Mouse (Mus musculus) MEL (cell line): ENCODE measurements around the gene Trappc10.

ENCODE experiments used
- CTCF ChIP-seq, 3 experiments: IDR thresholded peaks in 2 of 3; conservative IDR thresholded peaks in 1 of 3; 2 replicates each; pipeline ENCODE4 v1.5.1; 2011 to 2012; ENCODE audit warnings: low read length in 3 of 3, low read depth in 2 of 3, mild to moderate bottlenecking in 2 of 3, improper control_type of control experiment in 1 of 3, inconsistent platforms in 1 of 3, mixed read lengths in 1 of 3, moderate library complexity in 1 of 3; ENCODE audit not compliant: control insufficient read depth in 1 of 3, insufficient read depth in 1 of 3, poor library complexity in 1 of 3, severe bottlenecking in 1 of 3
- E2F4 ChIP-seq: IDR thresholded peaks from 2 replicates; pipeline ENCODE4 v1.6.1; 2011; ENCODE audit warnings: low read depth, low read length, improper control_type of control experiment, borderline replicate concordance
- ELF1 ChIP-seq: IDR thresholded peaks from 2 replicates; pipeline ENCODE4 v1.6.1; 2014; ENCODE audit warnings: low read depth, mild to moderate bottlenecking, inconsistent platforms, low read length, improper control_type of control experiment, moderate library complexity
- EP300 ChIP-seq, 2 experiments: IDR thresholded peaks; 2 replicates each; pipeline ENCODE4 v1.6.1; 2011; ENCODE audit warnings: improper control_type of control experiment in 2 of 2, low read length in 2 of 2, low read depth in 1 of 2, mild to moderate bottlenecking in 1 of 2
- ETS1 ChIP-seq: IDR thresholded peaks from 2 replicates; pipeline ENCODE4 v1.6.1; 2012; ENCODE audit warnings: low read depth, mild to moderate bottlenecking, inconsistent platforms, low read length, improper control_type of control experiment, moderate library complexity
- GATA1 ChIP-seq: IDR thresholded peaks from 2 replicates; pipeline ENCODE4 v1.6.1; 2011; ENCODE audit warnings: low read depth, low read length, improper control_type of control experiment
- KAT2A ChIP-seq: conservative IDR thresholded peaks from 2 replicates; pipeline ENCODE4 v1.6.1; 2012; ENCODE audit warnings: low read depth, low read length, improper control_type of control experiment, inconsistent platforms
- MAFK ChIP-seq: IDR thresholded peaks from 2 replicates; pipeline ENCODE4 v1.6.1; 2011; ENCODE audit warnings: low read depth, mild to moderate bottlenecking, low read length, improper control_type of control experiment, borderline replicate concordance
- MYC ChIP-seq: IDR thresholded peaks from 2 replicates; pipeline ENCODE4 v1.6.1; 2011; ENCODE audit warnings: low read depth, mild to moderate bottlenecking, low read length, improper control_type of control experiment, moderate library complexity
- POLR2A ChIP-seq, 2 experiments: IDR thresholded peaks; 2 replicates each; pipeline ENCODE4 v1.6.1; 2011 to 2012; ENCODE audit warnings: low read length in 2 of 2, mild to moderate bottlenecking in 2 of 2, control low read depth in 1 of 2, improper control_type of control experiment in 1 of 2, low read depth in 1 of 2, moderate library complexity in 1 of 2; ENCODE audit not compliant: control insufficient read depth in 1 of 2, insufficient read depth in 1 of 2, poor library complexity in 1 of 2
- POLR2AphosphoS2 ChIP-seq: IDR thresholded peaks from 2 replicates; pipeline ENCODE4 v1.6.1; 2011; ENCODE audit warnings: low read length, improper control_type of control experiment
- SIN3A ChIP-seq: IDR thresholded peaks from 2 replicates; pipeline ENCODE4 v1.6.1; 2012; ENCODE audit warnings: low read length, improper control_type of control experiment, inconsistent platforms
- TCF12 ChIP-seq: IDR thresholded peaks from 2 replicates; pipeline ENCODE4 v1.6.1; 2014; ENCODE audit warnings: low read depth, mild to moderate bottlenecking, inconsistent platforms, low read length, improper control_type of control experiment, moderate library complexity

DNA sequence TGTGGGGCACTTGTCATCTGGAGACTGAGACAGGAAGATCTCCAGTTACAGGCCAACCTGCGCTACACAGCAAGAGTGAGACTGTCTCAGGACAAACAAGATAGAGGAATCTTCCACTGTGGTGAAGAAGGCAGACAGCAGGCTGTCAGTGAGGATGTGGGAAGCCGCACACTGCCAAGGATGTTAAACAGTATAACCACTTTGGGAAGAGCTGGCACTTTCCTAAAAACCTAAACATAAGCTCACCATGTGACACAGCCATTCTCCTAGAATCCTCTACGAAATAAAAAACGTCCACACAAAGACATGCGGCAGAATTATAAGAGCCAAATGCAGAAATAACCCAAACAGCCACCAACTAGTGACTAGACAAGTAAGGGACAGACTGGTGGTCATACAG is 6.1 kb downstream of the Trappc10 start:
- TF ChIP-seq POLR2AphosphoS2, result no peak
- TF ChIP-seq CTCF (IDR thresholded peaks at IDR 0.05 in 2 of 3, conservative IDR thresholded peaks at IDR 0.05 in 1 of 3; ENCODE audit: control insufficient read depth in 1 of 3, insufficient read depth in 1 of 3, low read depth in 2 of 3, low read length in 3 of 3, poor library complexity in 1 of 3, severe bottlenecking in 1 of 3), result no peak
- no peak for TF ChIP-seq EP300 (IDR thresholded peaks at IDR 0.05; ENCODE audit: low read depth in 1 of 2, low read length in 2 of 2)
- no peak for TF ChIP-seq KAT2A
- no peak for TF ChIP-seq ELF1
- TF ChIP-seq POLR2A (IDR thresholded peaks at IDR 0.05; ENCODE audit: control insufficient read depth in 1 of 2, insufficient read depth in 1 of 2, low read depth in 1 of 2, low read length in 2 of 2, poor library complexity in 1 of 2), result no peak
- TF ChIP-seq MAFK, result no peak
- no peak for TF ChIP-seq TCF12
- TF ChIP-seq SIN3A, result no peak
- TF ChIP-seq E2F4, result no peak
- TF ChIP-seq ETS1, result no peak
- TF ChIP-seq GATA1, result no peak
- TF ChIP-seq MYC, result no peak
